Mouse (Mus musculus): ENCODE data around the gene Dcxr. TPM values are rescaled to one million over a fixed set of nuclear protein-coding genes. Genes with fewer than 3 reads are reported as not detected.

The Dcxr gene
- polyA plus RNA-seq, 1 experiment from 2014 or later, result 33.5 TPM

DNA sequence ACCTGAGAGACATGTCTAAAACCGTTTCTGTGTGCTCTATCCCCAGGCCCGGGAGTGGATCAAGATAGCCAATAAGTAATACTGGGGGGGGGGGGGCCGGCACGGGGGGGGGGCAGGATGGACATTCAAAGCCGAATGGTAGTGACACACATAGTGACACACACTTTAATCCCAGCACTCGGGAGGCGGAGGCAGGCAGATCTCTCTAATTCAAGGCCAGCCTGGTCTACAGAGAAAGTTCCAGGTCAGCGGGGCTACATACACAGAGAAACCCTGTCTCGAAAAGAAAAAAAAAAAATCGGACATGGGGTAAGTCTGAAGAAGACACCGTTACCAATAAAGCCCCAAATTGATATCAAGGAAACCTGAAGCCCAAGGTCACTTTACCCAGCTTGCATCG lies 483 bp upstream of the Dcxr start:
- WGBS, result 56% methylated on average over 12 of the region's 12 CpGs
- Histone ChIP-seq H3K27ac (no peak overlapping the region), H3K4me2 (peak overlapping the region; percentile 95; the same call in 1 of the 2 replicates), H3K9me3 (no peaks in the 10 kb centered on the region), H3K9ac (no peak overlapping the region), H3K36me3 (no peaks in the 10 kb centered on the region), H3K4me3 (replicated peaks) (no peak overlapping the region), H3K4me1 (peaks cover 12% of the 10 kb centered on the region), H3K27me3 (replicated peaks) (no peaks in the 10 kb centered on the region)
- ATAC-seq (ENCODE audit: insufficient read depth, low FRiP score, low read depth), result no peak

- Histone ChIP-seq H3K4me2 (peak overlapping the region; percentile 95), H3K9me3 (no peaks in the 10 kb centered on the region), H3K4me1 (peaks cover 18% of the 10 kb centered on the region), H3K4me3 (replicated peaks) (peak overlapping the region; percentile 73), H3K27me3 (replicated peaks) (0 out of 2 replicates have a peak, but pooled peaks cover 3% of the 10 kb centered on the region), H3K27ac (peak overlapping the region; percentile 21; the same call in 1 of the 2 replicates), H3K36me3 (no peaks in the 10 kb centered on the region), H3K9ac (peak overlapping the region; percentile 34; the same call in 1 of the 2 replicates)
- 17% methylated on average over 34 of the region's 36 CpGs for WGBS
- ATAC-seq (ENCODE audit: insufficient read depth, low FRiP score, low read depth), result peak; percentile 41; the same call in 1 of the 2 replicates
Observed at GRCm38 (mm10) chr11:120726243-120727168, 575 bp downstream of the Dcxr start.

- peaks cover 25% of the 10 kb centered on the region for H3K4me1 ChIP-seq
- no peak for ATAC-seq (ENCODE audit: insufficient read depth, low FRiP score, low read depth)
- 0 out of 2 replicates have a peak, but pooled peaks cover 7% of the 10 kb centered on the region for H3K36me3 ChIP-seq
- 92% methylated on average over 7 of the region's 7 CpGs for WGBS
- no peak overlapping the region for H3K4me2 ChIP-seq
- H3K4me3 ChIP-seq (replicated peaks), result no peak overlapping the region
- no peak overlapping the region for H3K9ac ChIP-seq
- H3K27ac ChIP-seq, result no peak overlapping the region
- H3K9me3 ChIP-seq, result no peaks in the 10 kb centered on the region
- 0 out of 2 replicates have a peak, but pooled peaks cover 3% of the 10 kb centered on the region for H3K27me3 ChIP-seq (replicated peaks)
Observed at GRCm38 (mm10) chr11:120723509-120723908, 3.6 kb downstream of the Dcxr start.

DNA sequence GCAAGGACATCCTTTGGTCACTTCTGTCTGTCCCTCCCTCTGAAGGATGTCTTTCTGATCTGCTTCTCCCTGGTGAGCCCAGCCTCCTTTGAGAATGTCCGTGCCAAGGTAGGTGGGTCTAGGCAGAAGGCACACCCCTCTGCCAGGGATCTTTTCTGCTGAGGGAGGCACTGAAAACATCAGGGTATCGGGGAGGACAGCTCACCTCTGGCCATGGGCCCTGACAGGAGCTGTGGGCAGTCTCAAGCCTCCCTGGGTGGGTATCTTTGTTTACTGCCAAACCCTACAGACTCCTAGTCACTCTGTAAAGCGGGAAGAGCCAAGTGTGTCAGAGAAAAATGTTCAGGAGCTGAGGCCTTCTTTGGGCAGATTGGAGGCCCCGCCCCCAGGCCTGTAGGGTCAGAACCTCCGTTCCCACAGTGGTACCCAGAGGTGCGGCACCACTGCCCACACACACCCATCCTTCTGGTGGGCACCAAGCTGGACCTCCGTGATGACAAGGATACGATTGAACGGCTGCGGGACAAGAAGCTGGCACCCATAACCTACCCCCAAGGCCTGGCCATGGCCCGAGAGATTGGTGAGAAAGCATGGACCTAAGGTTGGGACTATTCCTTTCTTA lies 4.2 kb downstream of the Dcxr start:
- Histone ChIP-seq H3K4me1 (peaks cover 25% of the 10 kb centered on the region), H3K4me3 (replicated peaks) (no peak overlapping the region), H3K9ac (no peak overlapping the region), H3K27ac (no peak overlapping the region), H3K4me2 (no peak overlapping the region), H3K27me3 (replicated peaks) (0 out of 2 replicates have a peak, but pooled peaks cover 3% of the 10 kb centered on the region), H3K36me3 (0 out of 2 replicates have a peak, but pooled peaks cover 7% of the 10 kb centered on the region), H3K9me3 (no peaks in the 10 kb centered on the region)
- WGBS, result 85% methylated on average over 11 of the region's 11 CpGs
- no peak for ATAC-seq (ENCODE audit: insufficient read depth, low FRiP score, low read depth)

- no peak overlapping the region for H3K27ac ChIP-seq
- no peaks in the 10 kb centered on the region for H3K9me3 ChIP-seq
- 0 out of 2 replicates have a peak, but pooled peaks cover 3% of the 10 kb centered on the region for H3K27me3 ChIP-seq (replicated peaks)
- ATAC-seq (ENCODE audit: insufficient read depth, low FRiP score, low read depth), result no peak
- peak overlapping the region; percentile 56 for H3K4me3 ChIP-seq (replicated peaks)
- H3K4me2 ChIP-seq, result peak overlapping the region; percentile 98
- 22% methylated on average over 21 of the region's 21 CpGs for WGBS
- H3K9ac ChIP-seq, result peak overlapping the region; percentile 55
- 0 out of 2 replicates have a peak, but pooled peaks cover 7% of the 10 kb centered on the region for H3K36me3 ChIP-seq
- peaks cover 25% of the 10 kb centered on the region for H3K4me1 ChIP-seq
Observed at GRCm38 (mm10) chr11:120722067-120722630, 4.9 kb downstream of the Dcxr start.

DNA sequence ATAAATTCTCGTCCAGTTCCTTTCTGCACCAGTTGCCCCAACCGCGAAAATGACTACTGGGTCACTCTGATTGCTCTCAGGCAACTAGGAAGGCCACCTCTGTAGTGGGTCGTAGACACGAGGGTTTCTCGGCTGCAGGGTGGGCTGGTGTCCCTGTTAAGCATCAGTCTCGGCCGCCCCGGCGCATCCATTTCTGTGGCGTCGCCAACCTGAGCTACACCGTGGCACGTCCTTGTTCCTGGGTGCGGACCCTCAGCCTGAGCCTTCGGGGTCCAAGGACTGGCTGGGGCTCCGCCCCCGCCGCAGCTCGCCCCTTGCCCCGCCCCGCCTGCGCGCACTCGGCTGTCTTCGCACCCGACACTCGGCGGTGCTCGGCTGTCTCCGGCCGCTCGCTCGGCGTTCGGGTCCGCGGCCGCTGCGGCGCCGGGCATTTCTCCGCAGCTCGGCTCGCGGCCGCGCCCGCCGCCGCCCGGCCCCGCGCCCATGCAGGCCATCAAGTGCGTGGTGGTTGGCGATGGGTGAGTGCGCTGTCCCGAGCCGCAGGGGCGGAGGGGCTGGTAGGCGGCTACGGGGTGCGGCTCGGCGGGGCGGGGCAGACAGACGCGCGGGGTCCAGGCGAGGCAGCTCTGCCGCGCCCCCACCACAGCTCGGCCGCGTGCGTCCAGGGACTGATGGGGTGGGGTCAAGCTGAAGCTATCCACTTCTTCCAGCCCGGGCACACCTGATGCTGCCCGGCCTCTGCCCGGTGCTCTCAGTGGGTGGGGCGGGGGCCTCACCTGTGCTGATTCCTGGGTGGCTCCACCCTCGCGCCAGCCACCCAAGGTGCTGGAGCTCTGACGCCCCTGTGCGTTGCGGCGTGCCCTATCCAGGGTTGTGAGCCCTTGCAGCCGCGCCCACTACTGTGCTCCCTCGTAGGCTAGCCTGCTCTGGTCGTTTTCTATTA lies 5.7 kb downstream of the Dcxr start, which contains the start of gene Rac3:
TSS of gene Rac3 (plus strand) at position 347 of the 943 bp plus-strand sequence.
- WGBS, result under 1% methylated on average over 87 of the region's 90 CpGs
- peaks cover 19% of the 10 kb centered on the region for H3K4me1 ChIP-seq
- peak within 1 kb of the TSS; percentile 98 for H3K4me2 ChIP-seq
- 0 out of 2 replicates have a peak within 1 kb of the TSS, but pooled peaks have one; percentile 8 for H3K27ac ChIP-seq
- 0 out of 2 replicates have a peak, but pooled peaks cover 3% of the 10 kb centered on the region for H3K27me3 ChIP-seq (replicated peaks)
- peak; percentile 65 for ATAC-seq (ENCODE audit: insufficient read depth, low FRiP score, low read depth)
- peak within 1 kb of the TSS; percentile 55 for H3K9ac ChIP-seq
- H3K9me3 ChIP-seq, result no peaks in the 10 kb centered on the region
- H3K4me3 ChIP-seq (replicated peaks), result peak within 1 kb of the TSS; percentile 56
- H3K36me3 ChIP-seq, result 0 out of 2 replicates have a peak, but pooled peaks cover 7% of the 10 kb centered on the region

DNA sequence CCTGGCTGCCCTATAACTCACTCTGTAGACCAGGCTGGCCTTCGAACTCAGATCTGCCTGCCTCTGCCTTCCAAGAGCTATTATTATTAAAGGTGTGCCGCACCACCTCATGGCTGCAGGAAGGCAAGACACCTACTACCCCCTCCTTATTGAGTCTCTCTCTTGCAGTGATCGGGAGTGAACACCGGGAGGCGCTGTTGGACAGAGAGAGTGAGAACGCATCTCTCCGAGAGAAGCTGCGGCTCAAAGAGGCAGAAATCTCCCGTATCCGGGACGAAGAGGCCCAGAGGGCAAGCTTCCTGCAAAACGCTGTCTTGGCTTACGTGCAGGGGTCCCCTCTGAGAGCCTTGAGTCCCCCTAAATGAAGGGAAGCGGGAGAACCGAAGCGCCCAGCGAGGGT lies 6.6 kb downstream of the Dcxr start:
- 16% methylated on average over 17 of the region's 17 CpGs for WGBS
- no peaks in the 10 kb centered on the region for H3K9me3 ChIP-seq
- H3K4me1 ChIP-seq, result peaks cover 14% of the 10 kb centered on the region
- no peak overlapping the region for H3K27ac ChIP-seq
- H3K4me2 ChIP-seq, result peak overlapping the region; percentile 98
- peak overlapping the region; percentile 56 for H3K4me3 ChIP-seq (replicated peaks)
- H3K36me3 ChIP-seq, result peaks cover 14% of the 10 kb centered on the region; the same call in 1 of the 2 replicates
- 0 out of 2 replicates have a peak overlapping the region, but pooled peaks have one; percentile 55 for H3K9ac ChIP-seq
- H3K27me3 ChIP-seq (replicated peaks), result 0 out of 2 replicates have a peak, but pooled peaks cover 3% of the 10 kb centered on the region
- ATAC-seq (ENCODE audit: insufficient read depth, low FRiP score, low read depth), result peak; percentile 20; the same call in 1 of the 2 replicates

GRCm38 (mm10) chr11:120719841-120720376 lies 7.2 kb downstream of the Dcxr start:
- no peak overlapping the region for H3K4me3 ChIP-seq (replicated peaks)
- H3K4me1 ChIP-seq, result peaks cover 14% of the 10 kb centered on the region
- 0 out of 2 replicates have a peak, but pooled peaks cover 3% of the 10 kb centered on the region for H3K27me3 ChIP-seq (replicated peaks)
- peaks cover 16% of the 10 kb centered on the region; the same call in 1 of the 2 replicates for H3K36me3 ChIP-seq
- no peak overlapping the region for H3K9ac ChIP-seq
- 87% methylated on average over 13 of the region's 13 CpGs for WGBS
- ATAC-seq (ENCODE audit: insufficient read depth, low FRiP score, low read depth), result no peak
- no peak overlapping the region for H3K27ac ChIP-seq
- no peaks in the 10 kb centered on the region for H3K9me3 ChIP-seq
- no peak overlapping the region for H3K4me2 ChIP-seq

- H3K9ac ChIP-seq, result no peak overlapping the region
- H3K4me1 ChIP-seq, result peaks cover 21% of the 10 kb centered on the region
- H3K27me3 ChIP-seq (replicated peaks), result 0 out of 2 replicates have a peak, but pooled peaks cover 3% of the 10 kb centered on the region
- H3K4me3 ChIP-seq (replicated peaks), result no peak overlapping the region
- no peak for ATAC-seq (ENCODE audit: insufficient read depth, low FRiP score, low read depth)
- peaks cover 16% of the 10 kb centered on the region; the same call in 1 of the 2 replicates for H3K36me3 ChIP-seq
- WGBS, result 86% methylated on average over 9 of the region's 9 CpGs
- no peak overlapping the region for H3K4me2 ChIP-seq
- no peak overlapping the region for H3K27ac ChIP-seq
- no peaks in the 10 kb centered on the region for H3K9me3 ChIP-seq
Observed at GRCm38 (mm10) chr11:120719242-120719641, 7.8 kb downstream of the Dcxr start.

DNA sequence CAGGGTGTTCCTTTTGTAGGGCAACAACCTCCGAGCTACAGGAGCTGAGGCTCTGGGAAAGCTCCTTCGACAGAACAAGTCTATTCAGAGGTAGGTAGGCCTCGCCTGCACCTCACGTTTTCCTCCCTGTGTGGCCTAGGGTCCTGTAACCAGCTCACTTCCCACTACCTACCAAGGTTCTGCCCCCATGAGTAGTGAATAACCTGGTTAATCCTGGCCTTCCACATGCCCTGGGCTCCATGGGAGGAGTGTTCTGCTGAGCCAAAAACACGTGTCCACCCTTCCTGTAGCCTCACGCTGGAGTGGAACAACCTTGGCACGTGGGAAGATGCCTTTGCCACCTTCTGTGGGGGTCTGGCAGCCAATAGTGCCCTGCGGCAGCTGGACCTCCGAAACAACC lies 11.9 kb downstream of the Dcxr start:
- ATAC-seq (ENCODE audit: insufficient read depth, low FRiP score, low read depth), result no peak
- H3K4me3 ChIP-seq (replicated peaks), result no peak overlapping the region
- peaks cover 22% of the 10 kb centered on the region for H3K36me3 ChIP-seq
- H3K27ac ChIP-seq, result no peak overlapping the region
- H3K4me1 ChIP-seq, result peaks cover 20% of the 10 kb centered on the region
- WGBS, result 91% methylated on average over 9 of the region's 9 CpGs
- no peaks in the 10 kb centered on the region for H3K27me3 ChIP-seq (replicated peaks)
- no peaks in the 10 kb centered on the region for H3K9me3 ChIP-seq
- H3K9ac ChIP-seq, result no peak overlapping the region
- peak overlapping the region; percentile 99; the same call in 1 of the 2 replicates for H3K4me2 ChIP-seq
